Mouse (Mus musculus) heart, embryonic 15.5 days (tissue): ENCODE measurements around the gene Mmp9. TPM values are rescaled to one million over a fixed set of nuclear protein-coding genes. Genes with fewer than 3 reads are reported as not detected.

Source experiments
- ATAC-seq: fragments of 200-750 bp; cut with Nextera tagmentation; replicated peaks from 2 replicates; pipeline ENCODE4 v1.8.0; 2017; ENCODE audit warnings: low read depth, moderate TSS enrichment; ENCODE audit not compliant: insufficient number of reproducible peaks, insufficient read depth, low FRiP score
- H3K27ac ChIP-seq: fragments of 300-500 bp; sonication (generic); 2 replicates; pipeline ENCODE4 v1.5.1; 2015; ENCODE audit warnings: mild to moderate bottlenecking, inconsistent platforms
- H3K27me3 ChIP-seq: fragments of 300-500 bp; sonication (generic); 2 replicates; pipeline ENCODE4 v1.6.1; 2015; ENCODE audit warnings: inconsistent platforms
- H3K36me3 ChIP-seq: fragments of 300-500 bp; sonication (generic); 2 replicates; pipeline ENCODE4 v1.6.1; 2015; ENCODE audit warnings: mild to moderate bottlenecking, inconsistent platforms
- H3K4me1 ChIP-seq: fragments of 300-500 bp; sonication (generic); replicated peaks from 2 replicates; pipeline ENCODE4 v1.6.1; 2015; ENCODE audit warnings: inconsistent platforms
- H3K4me2 ChIP-seq: fragments of 300-500 bp; sonication (generic); 2 replicates; pipeline ENCODE4 v1.6.1; 2015; ENCODE audit warnings: inconsistent platforms, mild to moderate bottlenecking, moderate library complexity
- H3K4me3 ChIP-seq: fragments of 300-500 bp; sonication (generic); 2 replicates; pipeline ENCODE4 v1.5.1; 2015; ENCODE audit warnings: mild to moderate bottlenecking, inconsistent platforms
- H3K9ac ChIP-seq: fragments of 300-500 bp; sonication (generic); 2 replicates; pipeline ENCODE4 v1.6.1; 2015; ENCODE audit warnings: mild to moderate bottlenecking, inconsistent platforms
- H3K9me3 ChIP-seq: fragments of 300-500 bp; sonication (generic); replicated peaks from 2 replicates; pipeline ENCODE4 v1.6.1; 2016; ENCODE audit warnings: inconsistent platforms
- WGBS: fragments of 180-500 bp; shearing (Covaris S2); methylation state at CpG from one replicate; pipeline ENCODE4 v1.1.7; 2015; ENCODE audit warnings: mixed read lengths; 5-methylcytosine and 5-hydroxymethylcytosine counted together
- polyA plus RNA-seq: library from polyadenylated mRNA; unstranded; fragments of >200 nt; fragmentation: Nextera tagmentation; extraction: Ambion mirVana; gene quantifications from 2 replicates; pipeline ENCODE4 v1.2.1, GENCODE M21; 2015

The Mmp9 gene
- polyA plus RNA-seq, 1 experiment from 2014 or later, result 0.81 TPM

- Histone ChIP-seq H3K36me3 (peaks cover 14% of the 10 kb centered on the region), H3K9ac (0 out of 2 replicates have a peak overlapping the region, but pooled peaks have one; percentile 78), H3K4me1 (peaks cover 27% of the 10 kb centered on the region), H3K9me3 (no peaks in the 10 kb centered on the region), H3K27ac (peak overlapping the region; percentile 98), H3K4me3 (0 out of 2 replicates have a peak overlapping the region, but pooled peaks have one; percentile 71), H3K4me2 (peak overlapping the region; percentile 82; the same call in 1 of the 2 replicates), H3K27me3 (no peaks in the 10 kb centered on the region)
- no peak for ATAC-seq
- WGBS, result 87% methylated on average over 9 of the region's 9 CpGs
Observed at GRCm38 (mm10) chr2:164912749-164913427, 27.7 kb upstream of the Mmp9 start.

- 86% methylated on average over 2 of the region's 2 CpGs for WGBS
- H3K4me3 ChIP-seq, result no peak overlapping the region
- peaks cover 9% of the 10 kb centered on the region for H3K36me3 ChIP-seq
- no peak for ATAC-seq
- H3K9ac ChIP-seq, result no peak overlapping the region
- no peak overlapping the region for H3K4me2 ChIP-seq
- H3K4me1 ChIP-seq, result peaks cover 27% of the 10 kb centered on the region
- no peaks in the 10 kb centered on the region for H3K9me3 ChIP-seq
- H3K27me3 ChIP-seq, result no peaks in the 10 kb centered on the region
- peak overlapping the region; percentile 98; the same call in 1 of the 2 replicates for H3K27ac ChIP-seq
Observed at GRCm38 (mm10) chr2:164913428-164913786, 27.2 kb upstream of the Mmp9 start.

- Histone ChIP-seq H3K36me3 (peaks cover 5% of the 10 kb centered on the region), H3K27me3 (no peaks in the 10 kb centered on the region), H3K9ac (no peak overlapping the region)
Observed at GRCm38 (mm10) chr2:164916820-164917219, 23.8 kb upstream of the Mmp9 start.

GRCm38 (mm10) chr2:164917371-164917770 is 23.2 kb upstream of the Mmp9 start:
- Histone ChIP-seq H3K4me1 (peaks cover 9% of the 10 kb centered on the region), H3K9me3 (no peaks in the 10 kb centered on the region), H3K9ac (no peak overlapping the region), H3K27me3 (no peaks in the 10 kb centered on the region), H3K4me3 (no peak overlapping the region), H3K27ac (no peak overlapping the region), H3K36me3 (peaks cover 5% of the 10 kb centered on the region), H3K4me2 (no peak overlapping the region)
- 62% methylated on average over 10 of the region's 10 CpGs for WGBS
- no peak for ATAC-seq

More at GRCm38 (mm10) chr2:164916820-164917219, 23.8 kb upstream of the Mmp9 start:
- ATAC-seq, result no peak
- no peak overlapping the region for H3K27ac ChIP-seq
- H3K4me2 ChIP-seq, result no peak overlapping the region
- WGBS, result 71% methylated on average over 5 of the region's 5 CpGs
- no peak overlapping the region for H3K4me3 ChIP-seq
- peaks cover 13% of the 10 kb centered on the region for H3K4me1 ChIP-seq
- no peaks in the 10 kb centered on the region for H3K9me3 ChIP-seq

- no peak overlapping the region for H3K27ac ChIP-seq
- peaks cover 5% of the 10 kb centered on the region for H3K36me3 ChIP-seq
- H3K4me1 ChIP-seq, result peaks cover 2% of the 10 kb centered on the region; the same call in 1 of the 2 replicates
- no peak overlapping the region for H3K4me3 ChIP-seq
- H3K27me3 ChIP-seq, result no peaks in the 10 kb centered on the region
- H3K9me3 ChIP-seq, result no peaks in the 10 kb centered on the region
- H3K9ac ChIP-seq, result no peak overlapping the region
- no peak for ATAC-seq
- 65% methylated on average over 5 of the region's 5 CpGs for WGBS
- H3K4me2 ChIP-seq, result no peak overlapping the region
Observed at GRCm38 (mm10) chr2:164918325-164918724, 22.3 kb upstream of the Mmp9 start.

GRCm38 (mm10) chr2:164921984-164922383 is 18.6 kb upstream of the Mmp9 start:
- Histone ChIP-seq H3K4me1 (peaks cover 3% of the 10 kb centered on the region; the same call in 1 of the 2 replicates), H3K36me3 (peaks cover 5% of the 10 kb centered on the region), H3K27ac (no peak overlapping the region), H3K27me3 (peaks cover 5% of the 10 kb centered on the region), H3K4me3 (no peak overlapping the region), H3K9ac (no peak overlapping the region), H3K4me2 (no peak overlapping the region), H3K9me3 (no peaks in the 10 kb centered on the region)
- ATAC-seq, result no peak
- 62% methylated on average over 7 of the region's 7 CpGs for WGBS

GRCm38 (mm10) chr2:164923291-164923690 is 17.3 kb upstream of the Mmp9 start:
- no peaks in the 10 kb centered on the region for H3K9me3 ChIP-seq

GRCm38 (mm10) chr2:164924100-164924857 is 16.3 kb upstream of the Mmp9 start:
- Histone ChIP-seq H3K36me3 (peaks cover 4% of the 10 kb centered on the region), H3K4me3 (no peak overlapping the region), H3K27me3 (peaks cover 5% of the 10 kb centered on the region), H3K27ac (no peak overlapping the region), H3K4me2 (no peak overlapping the region), H3K9me3 (no peaks in the 10 kb centered on the region), H3K4me1 (peaks cover 3% of the 10 kb centered on the region; the same call in 1 of the 2 replicates), H3K9ac (no peak overlapping the region)
- ATAC-seq, result peak; percentile 66; the same call in 1 of the 2 replicates
- WGBS, result 30% methylated on average over 11 of the region's 11 CpGs

More at GRCm38 (mm10) chr2:164923291-164923690, 17.3 kb upstream of the Mmp9 start:
- H3K27ac ChIP-seq, result no peak overlapping the region
- peaks cover 5% of the 10 kb centered on the region for H3K27me3 ChIP-seq
- peaks cover 3% of the 10 kb centered on the region; the same call in 1 of the 2 replicates for H3K4me1 ChIP-seq
- peaks cover 5% of the 10 kb centered on the region for H3K36me3 ChIP-seq
- 74% methylated on average over 4 of the region's 4 CpGs for WGBS
- H3K4me2 ChIP-seq, result no peak overlapping the region
- ATAC-seq, result no peak
- H3K9ac ChIP-seq, result no peak overlapping the region
- no peak overlapping the region for H3K4me3 ChIP-seq

- ATAC-seq, result no peak
- H3K4me1 ChIP-seq, result no peaks in the 10 kb centered on the region; the same call in 1 of the 2 replicates
- H3K4me3 ChIP-seq, result no peak overlapping the region
- no peak overlapping the region for H3K4me2 ChIP-seq
- no peak overlapping the region for H3K27ac ChIP-seq
- no peaks in the 10 kb centered on the region for H3K9me3 ChIP-seq
- H3K36me3 ChIP-seq, result no peaks in the 10 kb centered on the region
- no peak overlapping the region for H3K9ac ChIP-seq
- peaks cover 31% of the 10 kb centered on the region for H3K27me3 ChIP-seq
- 47% methylated on average over 11 of the region's 11 CpGs for WGBS
Observed at GRCm38 (mm10) chr2:164930706-164931581, 9.6 kb upstream of the Mmp9 start.

- Histone ChIP-seq H3K9me3 (no peaks in the 10 kb centered on the region), H3K4me2 (no peak overlapping the region), H3K4me1 (peaks cover 4% of the 10 kb centered on the region), H3K27ac (no peak overlapping the region), H3K36me3 (no peaks in the 10 kb centered on the region), H3K9ac (no peak overlapping the region), H3K27me3 (peaks cover 47% of the 10 kb centered on the region), H3K4me3 (no peak overlapping the region)
- 32% methylated on average over 10 of the region's 10 CpGs for WGBS
- no peak for ATAC-seq
Observed at GRCm38 (mm10) chr2:164933534-164933933, 7.0 kb upstream of the Mmp9 start.

- Histone ChIP-seq H3K27me3 (peaks cover 70% of the 10 kb centered on the region), H3K9me3 (no peaks in the 10 kb centered on the region), H3K4me1 (peaks cover 16% of the 10 kb centered on the region), H3K36me3 (no peaks in the 10 kb centered on the region), H3K9ac (no peak overlapping the region), H3K27ac (no peak overlapping the region), H3K4me3 (no peak overlapping the region), H3K4me2 (no peak overlapping the region)
- ATAC-seq, result no peak
- 62% methylated on average over 4 of the region's 4 CpGs for WGBS
Observed at GRCm38 (mm10) chr2:164935991-164936390, 4.6 kb upstream of the Mmp9 start.
